Mouse (Mus musculus): Measurements from ENCODE around the gene Gng3.

Gene Gng3

GRCm38 (mm10) chr19:8817001-8817400 is 22.0 kb downstream of the Gng3 start:
- in situ Hi-C loops (cut with MboI; ENCODE audit: low sequenced_read_pairs) = no loop called here

GRCm38 (mm10) chr19:8815812-8816211 is 23.2 kb downstream of the Gng3 start:
- in situ Hi-C loops (cut with MboI; ENCODE audit: low sequenced_read_pairs) = no loop called here

GRCm38 (mm10) chr19:8806810-8807209 is 32.2 kb downstream of the Gng3 start:
- in situ Hi-C loops (cut with MboI; ENCODE audit: low sequenced_read_pairs) = no loop called here

GRCm38 (mm10) chr19:8803879-8804660 is 34.9 kb downstream of the Gng3 start:
- in situ Hi-C loops (cut with MboI; ENCODE audit: low sequenced_read_pairs) = no loop called here

GRCm38 (mm10) chr19:8803204-8803780 is 35.7 kb downstream of the Gng3 start:
- in situ Hi-C loops (cut with MboI; ENCODE audit: low sequenced_read_pairs) = no loop called here

- in situ Hi-C loops (cut with MboI; ENCODE audit: low sequenced_read_pairs) = no loop called here
These were observed 36.7 kb downstream of the Gng3 start, which contains the start of gene Zbtb3 for GRCm38 (mm10) chr19:8802130-8802821. Gene Zbtb3, plus strand, starts transcription at chr19:8802555.

GRCm38 (mm10) chr19:8798947-8799315 is 40.1 kb downstream of the Gng3 start:
- in situ Hi-C loops (cut with MboI; ENCODE audit: low sequenced_read_pairs) = no loop called here

GRCm38 (mm10) chr19:8798264-8798946 is 40.6 kb downstream of the Gng3 start, which contains the start of gene Polr2g:
Gene Polr2g, minus strand, starts transcription at chr19:8798577.
- in situ Hi-C loops (cut with MboI; ENCODE audit: low sequenced_read_pairs) = no loop called here

- in situ Hi-C loops (cut with MboI; ENCODE audit: low sequenced_read_pairs) = no loop called here
These were observed 48.8 kb downstream of the Gng3 start for GRCm38 (mm10) chr19:8790171-8790570.

- in situ Hi-C loops (cut with MboI; ENCODE audit: low sequenced_read_pairs) = no loop called here
These were observed 49.8 kb downstream of the Gng3 start for GRCm38 (mm10) chr19:8789171-8789570.

GRCm38 (mm10) chr19:8788521-8788920 is 50.5 kb downstream of the Gng3 start:
- in situ Hi-C loops (cut with MboI; ENCODE audit: low sequenced_read_pairs) = no loop called here

Data from CH12F3 (cell line).